Mouse (Mus musculus) T-helper 1 cell (primary cell): Measurements from ENCODE around the gene Spata31d1b.
"Not testable (repeated sequence)": the region's sequence is repeated elsewhere in the genome, so short reads cannot be mapped to it uniquely, and the experiment has no call there.

Experiments
- in situ Hi-C: fragments of 300-600 bp; cut with MboI, MseI; formaldehyde crosslinking; loops from one replicate; pipeline ENCODE4 v1.15.1; 2025; ENCODE audit warnings: high pct_unique_total_duplicates

Gene Spata31d1b

GRCm38 (mm10) chr13:59711984-59712383, at the start of gene Spata31d1b:
Gene Spata31d1b, plus strand, starts transcription at chr13:59712284.
- in situ Hi-C loops, result not testable (repeated sequence)

GRCm38 (mm10) chr13:59663939-59664712, 48.0 kb upstream of the Spata31d1b start:
- in situ Hi-C loops, result no loop called here

- in situ Hi-C loops, result no loop called here
Observed at GRCm38 (mm10) chr13:59667763-59668162, 44.3 kb upstream of the Spata31d1b start.

- in situ Hi-C loops, result no loop called here
Observed at GRCm38 (mm10) chr13:59668501-59669093, 43.5 kb upstream of the Spata31d1b start.

GRCm38 (mm10) chr13:59669946-59670345, 42.1 kb upstream of the Spata31d1b start:
- in situ Hi-C loops, result no loop called here

- in situ Hi-C loops, result no loop called here
Observed at GRCm38 (mm10) chr13:59671521-59671920, 40.6 kb upstream of the Spata31d1b start.

- in situ Hi-C loops, result no loop called here
Observed at GRCm38 (mm10) chr13:59672248-59672647, 39.8 kb upstream of the Spata31d1b start.

- in situ Hi-C loops, result no loop called here
Observed at GRCm38 (mm10) chr13:59673597-59673996, 38.5 kb upstream of the Spata31d1b start.

- in situ Hi-C loops, result no loop called here
Observed at GRCm38 (mm10) chr13:59674215-59674614, 37.9 kb upstream of the Spata31d1b start.

- in situ Hi-C loops, result no loop called here
Observed at GRCm38 (mm10) chr13:59674761-59675150, 37.3 kb upstream of the Spata31d1b start.

- in situ Hi-C loops, result no loop called here
Observed at GRCm38 (mm10) chr13:59675151-59676011, 36.7 kb upstream of the Spata31d1b start, which contains the start of gene Golm1. Gene Golm1, minus strand, starts transcription at chr13:59675811.

- in situ Hi-C loops, result no loop called here
Observed at GRCm38 (mm10) chr13:59676316-59677229, 35.5 kb upstream of the Spata31d1b start.

GRCm38 (mm10) chr13:59679306-59679705, 32.8 kb upstream of the Spata31d1b start:
- in situ Hi-C loops, result no loop called here

GRCm38 (mm10) chr13:59679908-59680307, 32.2 kb upstream of the Spata31d1b start:
- in situ Hi-C loops, result no loop called here

- in situ Hi-C loops, result no loop called here
Observed at GRCm38 (mm10) chr13:59682629-59683028, 29.5 kb upstream of the Spata31d1b start.

- in situ Hi-C loops, result no loop called here
Observed at GRCm38 (mm10) chr13:59685236-59685635, 26.8 kb upstream of the Spata31d1b start.

- in situ Hi-C loops, result no loop called here
Observed at GRCm38 (mm10) chr13:59688338-59688770, 23.7 kb upstream of the Spata31d1b start.

GRCm38 (mm10) chr13:59689313-59689712, 22.8 kb upstream of the Spata31d1b start:
- in situ Hi-C loops, result no loop called here

GRCm38 (mm10) chr13:59689843-59690242, 22.2 kb upstream of the Spata31d1b start:
- in situ Hi-C loops, result no loop called here

GRCm38 (mm10) chr13:59690576-59690975, 21.5 kb upstream of the Spata31d1b start:
- in situ Hi-C loops, result no loop called here

- in situ Hi-C loops, result no loop called here
Observed at GRCm38 (mm10) chr13:59691478-59691877, 20.6 kb upstream of the Spata31d1b start.
